Mouse (Mus musculus) intestine, postnatal 0 days (tissue): ENCODE data around the gene Zfand3. TPM values are rescaled to one million over a fixed set of nuclear protein-coding genes. Genes with fewer than 3 reads are reported as not detected.

Source experiments
- ATAC-seq: fragments of 200-750 bp; cut with Nextera tagmentation; 2 replicates; pipeline ENCODE4 v1.8.0; 2017; ENCODE audit warnings: mild to moderate bottlenecking, moderate TSS enrichment, moderate library complexity
- H3K27ac ChIP-seq: fragments of 300-500 bp; sonication (generic); 2 replicates; pipeline ENCODE4 v1.5.1; 2014; ENCODE audit warnings: mild to moderate bottlenecking, low read depth, low read length, moderate library complexity
- H3K27me3 ChIP-seq: fragments of 300-500 bp; sonication (generic); replicated peaks from 2 replicates; pipeline ENCODE4 v1.6.1; 2014; ENCODE audit warnings: low read length, mixed read lengths; ENCODE audit not compliant: control insufficient read depth, insufficient read depth
- H3K36me3 ChIP-seq: fragments of 300-500 bp; sonication (generic); 2 replicates; pipeline ENCODE4 v1.6.1; 2014; ENCODE audit warnings: mild to moderate bottlenecking, moderate library complexity; ENCODE audit not compliant: control insufficient read depth, insufficient read depth
- H3K4me1 ChIP-seq: fragments of 300-500 bp; sonication (generic); replicated peaks from 2 replicates; pipeline ENCODE4 v1.6.1; 2014; ENCODE audit warnings: antibody characterized with exemption, low read length, mixed read lengths; ENCODE audit not compliant: control insufficient read depth, insufficient read depth
- H3K4me2 ChIP-seq: fragments of 300-500 bp; sonication (generic); replicated peaks from 2 replicates; pipeline ENCODE4 v1.6.1; 2014; ENCODE audit warnings: low read depth, mild to moderate bottlenecking, moderate library complexity
- H3K4me3 ChIP-seq: fragments of 300-500 bp; sonication (generic); 2 replicates; pipeline ENCODE4 v1.5.1; 2014; ENCODE audit warnings: low read depth, low read length
- H3K9ac ChIP-seq: fragments of 300-500 bp; sonication (generic); 2 replicates; pipeline ENCODE4 v1.6.1; 2014; ENCODE audit warnings: mild to moderate bottlenecking, low read depth, low read length
- H3K9me3 ChIP-seq: fragments of 300-500 bp; sonication (generic); 2 replicates; pipeline ENCODE4 v1.6.1; 2016; ENCODE audit warnings: mixed run types; ENCODE audit not compliant: control insufficient read depth
- CTCF ChIP-seq: sonication (generic); IDR thresholded peaks from 2 replicates; pipeline ENCODE4 v1.5.1; 2016; ENCODE audit warnings: low read depth, mild to moderate bottlenecking, control low read depth, antibody characterized with exemption, moderate library complexity
- WGBS: fragments of 180-500 bp; shearing (Covaris S2); extraction: QIAGEN DNeasy Blood & Tissue Kit; methylation state at CpG from one replicate; pipeline ENCODE4 v1.1.7; 2014; 5-methylcytosine and 5-hydroxymethylcytosine counted together
- polyA plus RNA-seq: library from polyadenylated mRNA; unstranded; fragments of >200 nt; fragmentation: Nextera tagmentation; extraction: Ambion mirVana; gene quantifications from 2 replicates; pipeline ENCODE4 v1.2.1, GENCODE M21; 2015

Gene Zfand3
- polyA plus RNA-seq, 1 experiment from 2014 or later, result 38.0 TPM

- Histone ChIP-seq H3K36me3 (no peaks in the 10 kb centered on the region), H3K4me3 (no peak overlapping the region), H3K9ac (no peak overlapping the region), H3K4me1 (peaks cover 12% of the 10 kb centered on the region), H3K27ac (no peak overlapping the region), H3K9me3 (no peaks in the 10 kb centered on the region), H3K27me3 (no peaks in the 10 kb centered on the region), H3K4me2 (no peak overlapping the region)
- ATAC-seq, result no peak
- TF ChIP-seq CTCF, result no peak
- 81% methylated on average over 4 of the region's 4 CpGs for WGBS
Observed at GRCm38 (mm10) chr17:30258480-30258879, 253.9 kb downstream of the Zfand3 start.

DNA sequence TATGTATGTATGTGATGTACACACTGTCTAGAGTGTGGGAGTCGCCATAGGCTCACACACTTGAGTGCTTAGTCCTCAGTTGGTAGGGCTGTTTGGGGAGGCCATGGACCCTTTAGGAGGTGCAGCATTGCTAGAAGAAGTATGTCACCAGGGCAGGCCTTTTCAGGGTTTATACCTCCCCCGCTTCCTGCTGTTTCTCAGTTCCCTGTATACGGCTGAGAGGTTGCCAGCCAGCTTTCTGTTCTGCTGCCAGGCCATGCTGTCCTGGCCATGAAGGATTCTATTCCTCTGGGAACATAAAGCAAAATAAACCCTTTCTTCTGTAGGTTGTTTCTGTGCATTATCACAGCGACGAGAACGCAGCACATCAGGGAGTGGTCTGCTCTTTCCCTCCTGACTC lies 255.4 kb downstream of the Zfand3 start:
- no peaks in the 10 kb centered on the region for H3K27me3 ChIP-seq
- peaks cover 12% of the 10 kb centered on the region for H3K4me1 ChIP-seq
- H3K4me2 ChIP-seq, result no peak overlapping the region
- no peaks in the 10 kb centered on the region for H3K9me3 ChIP-seq
- ATAC-seq, result no peak
- 82% methylated on average over 6 of the region's 6 CpGs for WGBS
- H3K27ac ChIP-seq, result no peak overlapping the region
- H3K4me3 ChIP-seq, result no peak overlapping the region
- H3K36me3 ChIP-seq, result no peaks in the 10 kb centered on the region
- TF ChIP-seq CTCF, result no peak
- no peak overlapping the region for H3K9ac ChIP-seq

Other genes with a start within 250 kb of the Zfand3 start
- gene Mdga1, start 34.6 kb upstream of the Zfand3 start, polyA plus RNA-seq, result 0.63 and 0.73 TPM in 2 replicates